17 mouse cellular contexts compared by ENCODE assay signal in the genomic region with DNA sequence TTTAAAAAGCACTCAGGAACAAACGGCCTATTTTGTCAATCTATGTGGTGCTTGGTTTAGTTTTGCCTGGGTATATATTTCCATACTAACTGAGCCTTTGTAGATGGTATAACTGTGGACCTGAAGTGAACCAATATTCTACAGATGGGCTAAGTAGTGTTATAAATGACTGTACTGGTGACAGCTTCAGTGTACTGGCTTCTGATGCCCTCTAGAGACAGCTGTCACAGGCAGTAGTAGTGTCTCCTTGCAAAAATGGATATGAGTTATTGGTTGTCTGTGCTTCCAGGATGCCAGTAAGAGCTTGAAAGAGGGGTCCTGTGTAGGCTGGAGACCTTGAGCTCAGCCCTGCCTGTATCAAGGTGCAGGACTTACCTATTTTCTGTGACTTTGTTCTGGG.
DNase-seq lines count a peak whose midpoint lies in the region; ATAC-seq and TF ChIP-seq lines count a peak whose summit lies in the region.
"Had no signal": no experiment of that assay in that cellular context is flagged by ENCODE, and none has a peak within 500 bp of the region (broad histone marks: within the 10 kb centered on the region; RNA-seq: fewer than 3 reads in every experiment).

No protein-coding gene starts in this region.

- H3K4me2 ChIP-seq in CH12.LX (ENCODE audit: insufficient read depth, low read depth, poor library complexity, severe bottlenecking): no peak overlapping the region
- H3K4me2 ChIP-seq in hindbrain, embryonic 12.5 days (replicated peaks): no peak overlapping the region
- H3K4me2 ChIP-seq: heart, embryonic 11.5 days; limb, embryonic 13.5 days; midbrain, embryonic 15.5 days had no signal

- no peak for TF ChIP-seq POLR2A in CH12.LX (IDR thresholded peaks at IDR 0.05; ENCODE audit: low read depth, low read length)
- no peak for TF ChIP-seq POLR2A in embryonic fibroblast, embryonic 13.5 days (IDR thresholded peaks at IDR 0.05; ENCODE audit: low read depth, low read length)

- H3K27me3 ChIP-seq in CH12.LX (replicated peaks): no peaks in the 10 kb centered on the region
- H3K27me3 ChIP-seq in hindbrain, embryonic 12.5 days: no peaks in the 10 kb centered on the region
- H3K27me3 ChIP-seq: limb, embryonic 13.5 days; midbrain, embryonic 15.5 days had no signal

- in situ Hi-C loops in CH12.LX (cut with MboI; ENCODE audit: low pct_ligation_motif_present, low pct_unique_long_range_greater_than_20kb, low sequenced_read_pairs): no loop called here

- peak; percentile 34 for TF ChIP-seq CTCF in left cerebral cortex, adult 2 months (IDR thresholded peaks at IDR 0.05)
- peak in 1 of 2 experiments; percentile 51; a peak in 2 of 4 replicates for TF ChIP-seq CTCF in CH12.LX (conservative IDR thresholded peaks at IDR 0.05 in 1 of 2, IDR thresholded peaks at IDR 0.05 in 1 of 2; ENCODE audit: low read depth in 2 of 2, low read length in 2 of 2)
- TF ChIP-seq CTCF in embryonic fibroblast, embryonic 13.5 days (IDR thresholded peaks at IDR 0.05; ENCODE audit: borderline replicate concordance, insufficient read depth, low read length): no peak

- H3K9ac ChIP-seq in CH12.LX (ENCODE audit: insufficient read depth, low read depth): no peak overlapping the region
- H3K9ac ChIP-seq in hindbrain, embryonic 12.5 days: no peak overlapping the region
- H3K9ac ChIP-seq: limb, embryonic 13.5 days; midbrain, embryonic 15.5 days had no signal

- H3K27ac ChIP-seq in left cerebral cortex, adult 2 months: no peak overlapping the region
- no peak overlapping the region for H3K27ac ChIP-seq in CH12.LX (ENCODE audit: insufficient read depth, low read depth)
- peak overlapping the region; percentile 95 for H3K27ac ChIP-seq in embryonic fibroblast, embryonic 13.5 days (ENCODE audit: insufficient read depth, low read length)
- H3K27ac ChIP-seq in hindbrain, embryonic 12.5 days: no peak overlapping the region
- H3K27ac ChIP-seq: limb, embryonic 13.5 days; midbrain, embryonic 15.5 days had no signal

- 97% methylated on average over 1 of the region's 1 CpGs for WGBS in hindbrain, embryonic 12.5 days

- intact Hi-C loops in left cerebral cortex, adult 2 months (cut with DNase I): no loop called here
- intact Hi-C loops in left cerebral cortex, postnatal 25 days (cut with DNase I): no loop called here

- no peaks in the 10 kb centered on the region for H3K36me3 ChIP-seq in CH12.LX (replicated peaks in 1 of 2; ENCODE audit: control insufficient read depth in 1 of 2, insufficient read depth in 1 of 2, low read length in 1 of 2)
- H3K36me3 ChIP-seq in hindbrain, embryonic 12.5 days: peaks cover 16% of the 10 kb centered on the region
- H3K36me3 ChIP-seq: G1E had no signal

- TF ChIP-seq RAD21 in CH12.LX (IDR thresholded peaks at IDR 0.05; ENCODE audit: low read depth, low read length): peak; percentile 51

- DNase-seq in frontal cortex, postnatal 25 days (ENCODE audit: low spot score in 2 of 2): no peak
- no peak for DNase-seq in left cerebral cortex, adult 2 months (ENCODE audit: extremely low spot score in 1 of 2, low spot score in 2 of 2)
- DNase-seq in left cerebral cortex, postnatal 25 days (ENCODE audit: low spot score in 2 of 2): no peak
- DNase-seq in CH12.LX (ENCODE audit: extremely low read depth): no peak
- DNase-seq: cerebellum, postnatal 14 days; gastrocnemius, postnatal 36 days; heart, postnatal 36 days; kidney, adult 9 months; lung, adult 18-20 months; thymus, adult 2 months had no signal

- dilution Hi-C loops in CH12.LX (cut with MboI; ENCODE audit: extremely low pct_ligation_motif_present, extremely low pct_unique_long_range_greater_than_20kb, low sequenced_read_pairs): no loop called here

- H3K9me3 ChIP-seq in CH12.LX (replicated peaks; ENCODE audit: low read length): no peaks in the 10 kb centered on the region
- no peaks in the 10 kb centered on the region for H3K9me3 ChIP-seq in hindbrain, embryonic 12.5 days (replicated peaks)
- H3K9me3 ChIP-seq: limb, embryonic 13.5 days; midbrain, embryonic 15.5 days had no signal

- H3K4me1 ChIP-seq in CH12.LX (ENCODE audit: control insufficient read depth in 1 of 2, insufficient read depth in 2 of 2): no peaks in the 10 kb centered on the region
- peaks cover 24% of the 10 kb centered on the region for H3K4me1 ChIP-seq in embryonic fibroblast, embryonic 13.5 days (ENCODE audit: control insufficient read depth, insufficient read depth, low read length)
- H3K4me1 ChIP-seq in hindbrain, embryonic 12.5 days: peaks cover 12% of the 10 kb centered on the region; the same call in 1 of the 2 replicates

- H3K4me3 ChIP-seq in left cerebral cortex, adult 2 months: no peak overlapping the region
- H3K4me3 ChIP-seq in CH12.LX (replicated peaks in 1 of 3; ENCODE audit: low read depth in 2 of 3, low read length in 2 of 3, poor library complexity in 1 of 3): no peak overlapping the region
- H3K4me3 ChIP-seq in embryonic fibroblast, embryonic 13.5 days (ENCODE audit: insufficient read depth, low read length): no peak overlapping the region
- no peak overlapping the region for H3K4me3 ChIP-seq in hindbrain, embryonic 12.5 days
- H3K4me3 ChIP-seq: limb, embryonic 13.5 days; midbrain, embryonic 15.5 days had no signal

- no peaks in the 10 kb centered on the region for H3K79me2 ChIP-seq in CH12.LX (replicated peaks; ENCODE audit: control insufficient read depth, extremely low read depth, insufficient read depth, poor library complexity, severe bottlenecking)

- peak; percentile 69; the same call in 1 of the 2 replicates for ATAC-seq in frontal cortex, adult (ENCODE audit: low TSS enrichment)
- no peak for ATAC-seq in hindbrain, embryonic 12.5 days (ENCODE audit: low FRiP score)
- ATAC-seq: midbrain, embryonic 15.5 days had no signal

- no peak for TF ChIP-seq EP300 in CH12.LX (IDR thresholded peaks at IDR 0.05; ENCODE audit: low read length)

TF ChIP-seq in CH12.LX, 34 proteins besides CTCF, POLR2A, EP300 and RAD21:
- TF ChIP-seq SIN3A (IDR thresholded peaks at IDR 0.05; ENCODE audit: low read length) (no peak), SMC3 (IDR thresholded peaks at IDR 0.05; ENCODE audit: low read depth, low read length) (peak; percentile 32)
